Mouse (Mus musculus): ENCODE results near the gene Cdk14. TPM values are rescaled to one million over a fixed set of nuclear protein-coding genes. Genes with fewer than 3 reads are reported as not detected.

The Cdk14 gene
- polyA plus RNA-seq (2012; rRNA removed) = 3.0 and 3.1 TPM in 2 replicates

DNA sequence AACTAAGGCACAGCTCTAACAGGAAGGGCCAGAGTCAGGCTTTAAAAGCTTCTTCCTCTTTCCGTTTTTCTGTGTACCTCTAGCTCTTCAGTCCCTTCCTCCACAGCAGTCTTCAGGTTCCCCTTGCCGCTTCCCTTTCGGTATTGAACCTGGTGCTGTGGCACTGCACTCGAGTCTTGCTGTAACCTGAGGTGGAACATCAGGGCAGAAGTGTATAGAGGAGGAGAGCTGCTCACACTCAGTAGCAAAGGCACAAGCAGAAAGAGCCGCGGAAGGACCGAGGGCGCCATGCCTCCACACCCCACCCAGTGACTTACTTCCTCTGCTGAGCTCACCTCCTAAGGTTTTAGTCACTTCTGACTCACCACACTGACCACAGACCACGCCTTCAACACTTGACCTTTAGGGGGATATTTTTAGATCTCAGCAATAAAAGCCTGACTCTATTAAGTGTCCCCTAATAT is at the start of gene Cdk14:
Gene Cdk14 (minus strand): TSS at position 321 of the 464 bp plus-strand sequence.
- TF ChIP-seq CTCF (IDR thresholded peaks at IDR 0.05; ENCODE audit: control insufficient read depth, insufficient read depth, insufficient replicate concordance, low read depth, low read length) (no peak), POLR2A (IDR thresholded peaks at IDR 0.05; ENCODE audit: control insufficient read depth, low read depth, low read length) (no peak)
- H3K27ac ChIP-seq (ENCODE audit: control insufficient read depth, insufficient read depth, low read depth, low read length) = no peak within 1 kb of the TSS
- H3K4me1 ChIP-seq (ENCODE audit: control insufficient read depth, insufficient read depth, low read length) = no peaks in the 10 kb centered on the region
- H3K36me3 ChIP-seq (ENCODE audit: control insufficient read depth, insufficient read depth, low read length) = no peaks in the 10 kb centered on the region
- no peaks in the 10 kb centered on the region for H3K27me3 ChIP-seq (ENCODE audit: control insufficient read depth, insufficient read depth, low read length)
- no peak within 1 kb of the TSS for H3K4me3 ChIP-seq (ENCODE audit: control insufficient read depth, low read depth, low read length)

DNA sequence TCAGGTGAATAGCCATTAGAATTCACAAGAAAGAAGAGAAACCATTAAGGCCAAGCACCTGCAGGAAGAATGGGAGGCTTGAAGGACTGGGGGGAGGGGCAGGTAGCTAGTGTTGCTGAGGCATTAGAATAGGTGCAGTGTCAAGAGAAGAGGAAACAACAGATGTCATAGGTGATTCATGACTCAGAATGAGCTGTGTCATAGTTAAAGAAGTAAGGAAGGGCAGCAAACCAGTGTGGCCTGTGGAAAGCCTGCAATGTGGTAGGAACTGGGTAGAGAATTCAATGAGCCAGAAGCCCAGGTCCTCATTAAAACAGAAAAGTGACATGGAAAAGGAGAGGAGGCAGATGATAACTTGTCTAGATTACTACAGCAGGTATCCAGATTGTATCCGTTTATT is 45.1 kb upstream of the Cdk14 start:
- H3K4me1 ChIP-seq (ENCODE audit: control insufficient read depth, insufficient read depth, low read length) = no peaks in the 10 kb centered on the region
- no peaks in the 10 kb centered on the region for H3K36me3 ChIP-seq (ENCODE audit: control insufficient read depth, insufficient read depth, low read length)
- no peak overlapping the region for H3K4me3 ChIP-seq (ENCODE audit: control insufficient read depth, low read depth, low read length)
- H3K27ac ChIP-seq (ENCODE audit: control insufficient read depth, insufficient read depth, low read depth, low read length) = no peak overlapping the region
- TF ChIP-seq CTCF (IDR thresholded peaks at IDR 0.05; ENCODE audit: control insufficient read depth, insufficient read depth, insufficient replicate concordance, low read depth, low read length) (no peak), POLR2A (IDR thresholded peaks at IDR 0.05; ENCODE audit: control insufficient read depth, low read depth, low read length) (no peak)
- H3K27me3 ChIP-seq (ENCODE audit: control insufficient read depth, insufficient read depth, low read length) = no peaks in the 10 kb centered on the region

DNA sequence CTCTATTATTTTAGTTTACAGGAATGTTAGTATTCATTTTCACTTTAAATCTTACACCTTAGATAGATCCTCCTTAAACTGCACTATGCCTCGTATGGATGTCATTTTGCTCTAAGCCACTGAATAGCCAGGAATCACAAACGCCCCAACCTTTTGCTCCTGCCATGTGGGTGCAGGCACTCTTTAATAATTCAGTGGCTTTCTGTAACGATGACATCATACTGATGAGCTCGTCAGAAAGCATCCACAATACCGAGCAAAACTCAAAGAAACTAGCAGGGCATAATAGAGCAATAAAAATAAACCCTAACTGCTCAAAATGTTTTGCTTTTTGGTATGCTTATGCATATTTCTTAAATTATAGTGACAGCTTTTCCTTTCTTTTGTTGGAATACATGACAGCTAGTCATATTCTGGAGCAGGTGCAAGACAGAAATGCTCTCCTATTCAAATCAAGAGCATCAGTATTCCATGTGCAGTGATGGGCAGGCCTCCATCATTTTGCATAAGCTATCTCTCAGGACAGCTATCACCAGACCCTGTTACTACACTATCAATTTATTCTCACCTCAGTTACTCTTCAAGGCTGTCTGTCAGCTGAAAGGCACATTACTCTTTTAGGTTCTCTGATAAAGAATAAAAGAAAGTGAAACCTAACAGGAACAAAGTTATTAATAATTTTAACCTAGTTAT is 11.8 kb upstream of the Cdk14 start:
- Histone ChIP-seq H3K27ac (ENCODE audit: control insufficient read depth, insufficient read depth, low read depth, low read length) (no peak overlapping the region), H3K4me3 (ENCODE audit: control insufficient read depth, low read depth, low read length) (no peak overlapping the region), H3K4me1 (ENCODE audit: control insufficient read depth, insufficient read depth, low read length) (no peaks in the 10 kb centered on the region), H3K36me3 (ENCODE audit: control insufficient read depth, insufficient read depth, low read length) (no peaks in the 10 kb centered on the region), H3K27me3 (ENCODE audit: control insufficient read depth, insufficient read depth, low read length) (no peaks in the 10 kb centered on the region)
- TF ChIP-seq POLR2A (IDR thresholded peaks at IDR 0.05; ENCODE audit: control insufficient read depth, low read depth, low read length) = no peak
- no peak for TF ChIP-seq CTCF (IDR thresholded peaks at IDR 0.05; ENCODE audit: control insufficient read depth, insufficient read depth, insufficient replicate concordance, low read depth, low read length)

DNA sequence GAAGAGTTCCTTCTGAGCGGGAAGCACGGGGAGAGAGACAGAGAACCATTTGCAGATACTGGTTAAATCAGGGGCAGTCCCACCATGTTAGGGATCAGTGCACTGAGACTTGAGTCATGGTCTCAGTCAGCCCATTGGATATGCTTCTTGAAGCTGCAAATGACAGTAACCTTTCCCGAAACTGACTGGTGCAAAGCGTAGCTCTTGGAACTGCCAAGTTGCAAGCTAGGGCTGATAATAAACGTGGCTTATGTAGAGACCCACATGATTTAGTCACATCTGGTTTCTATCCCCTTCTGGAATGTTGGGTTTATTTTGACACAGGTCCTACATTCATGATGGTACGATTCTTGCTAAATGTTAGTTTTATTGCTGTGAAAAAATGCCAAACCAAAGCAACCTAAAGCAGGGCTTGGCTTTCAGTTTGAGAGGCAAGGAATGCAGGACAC is 3.6 kb upstream of the Cdk14 start:
- Histone ChIP-seq H3K36me3 (ENCODE audit: control insufficient read depth, insufficient read depth, low read length) (no peaks in the 10 kb centered on the region), H3K4me1 (ENCODE audit: control insufficient read depth, insufficient read depth, low read length) (no peaks in the 10 kb centered on the region), H3K27ac (ENCODE audit: control insufficient read depth, insufficient read depth, low read depth, low read length) (no peak overlapping the region), H3K27me3 (ENCODE audit: control insufficient read depth, insufficient read depth, low read length) (no peaks in the 10 kb centered on the region), H3K4me3 (ENCODE audit: control insufficient read depth, low read depth, low read length) (no peak overlapping the region)
- TF ChIP-seq POLR2A (IDR thresholded peaks at IDR 0.05; ENCODE audit: control insufficient read depth, low read depth, low read length) (no peak), CTCF (IDR thresholded peaks at IDR 0.05; ENCODE audit: control insufficient read depth, insufficient read depth, insufficient replicate concordance, low read depth, low read length) (no peak)

DNA sequence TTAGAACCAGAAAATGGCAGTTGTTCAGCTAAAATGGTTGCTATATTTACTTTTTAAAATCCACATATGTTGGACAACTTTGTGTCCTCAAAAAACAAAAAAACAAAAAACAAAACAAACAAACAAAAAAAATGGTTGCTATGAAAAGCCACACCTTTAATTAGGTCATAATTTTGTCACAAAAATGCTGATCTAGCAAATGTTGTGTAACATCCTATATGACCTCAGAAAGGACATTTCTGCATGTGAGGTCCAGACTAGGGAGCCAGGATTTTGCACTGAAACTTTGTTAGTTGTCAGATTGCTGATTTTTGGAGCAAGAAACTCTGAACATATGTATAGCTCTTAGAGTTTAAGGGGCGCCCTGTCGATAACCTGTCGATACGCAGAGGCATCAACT is 3.0 kb upstream of the Cdk14 start:
- TF ChIP-seq POLR2A (IDR thresholded peaks at IDR 0.05; ENCODE audit: control insufficient read depth, low read depth, low read length) = no peak
- TF ChIP-seq CTCF (IDR thresholded peaks at IDR 0.05; ENCODE audit: control insufficient read depth, insufficient read depth, insufficient replicate concordance, low read depth, low read length) = no peak

DNA sequence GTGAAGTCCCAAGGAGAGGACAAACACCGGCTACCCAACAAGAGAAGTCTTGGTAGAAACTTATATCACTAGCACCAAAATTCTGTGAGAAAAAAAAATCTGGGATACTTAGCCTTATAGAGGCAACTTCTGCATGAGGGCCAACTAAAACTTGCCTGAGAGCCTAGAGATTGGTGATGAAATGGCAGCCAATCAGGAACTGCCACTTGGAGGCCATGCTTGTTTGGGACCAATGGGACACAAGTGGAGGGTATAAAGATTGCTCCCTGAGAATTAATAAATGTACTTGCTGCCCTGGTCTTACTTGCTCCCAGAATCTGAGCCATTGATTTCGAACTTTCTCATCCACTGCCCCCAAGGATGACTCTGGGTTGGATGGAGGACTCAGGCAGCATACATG is 1.3 kb upstream of the Cdk14 start:
- no peaks in the 10 kb centered on the region for H3K36me3 ChIP-seq (ENCODE audit: control insufficient read depth, insufficient read depth, low read length)
- H3K27me3 ChIP-seq (ENCODE audit: control insufficient read depth, insufficient read depth, low read length) = no peaks in the 10 kb centered on the region
- H3K4me3 ChIP-seq (ENCODE audit: control insufficient read depth, low read depth, low read length) = no peak overlapping the region
- no peaks in the 10 kb centered on the region for H3K4me1 ChIP-seq (ENCODE audit: control insufficient read depth, insufficient read depth, low read length)
- H3K27ac ChIP-seq (ENCODE audit: control insufficient read depth, insufficient read depth, low read depth, low read length) = no peak overlapping the region
- no peak for TF ChIP-seq CTCF (IDR thresholded peaks at IDR 0.05; ENCODE audit: control insufficient read depth, insufficient read depth, insufficient replicate concordance, low read depth, low read length)
- TF ChIP-seq POLR2A (IDR thresholded peaks at IDR 0.05; ENCODE audit: control insufficient read depth, low read depth, low read length) = no peak

More for the DNA sequence above, 3.0 kb upstream of the Cdk14 start:
- H3K27me3 ChIP-seq (ENCODE audit: control insufficient read depth, insufficient read depth, low read length) = no peaks in the 10 kb centered on the region
- no peak overlapping the region for H3K27ac ChIP-seq (ENCODE audit: control insufficient read depth, insufficient read depth, low read depth, low read length)
- H3K4me3 ChIP-seq (ENCODE audit: control insufficient read depth, low read depth, low read length) = no peak overlapping the region
- no peaks in the 10 kb centered on the region for H3K4me1 ChIP-seq (ENCODE audit: control insufficient read depth, insufficient read depth, low read length)
- no peaks in the 10 kb centered on the region for H3K36me3 ChIP-seq (ENCODE audit: control insufficient read depth, insufficient read depth, low read length)

DNA sequence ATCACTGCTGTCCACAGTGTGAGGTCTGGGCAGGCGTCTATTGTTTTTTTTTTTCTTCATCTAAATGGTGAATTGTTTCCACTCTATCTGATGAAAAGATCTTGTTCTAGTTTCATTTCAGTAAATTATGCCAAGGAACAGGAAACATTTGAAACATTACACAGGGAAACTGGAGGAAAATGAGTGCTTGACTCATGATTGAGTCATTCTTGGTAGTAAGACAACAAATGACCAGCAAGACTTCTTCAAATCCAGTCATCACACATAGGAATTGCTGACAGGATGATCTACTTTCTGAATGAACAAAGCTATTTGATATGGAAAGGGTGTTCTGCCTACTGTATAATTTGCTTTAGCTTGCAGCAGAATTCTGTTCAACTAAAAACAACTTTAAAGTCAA is 859 bp downstream of the Cdk14 start:
- TF ChIP-seq POLR2A (IDR thresholded peaks at IDR 0.05; ENCODE audit: control insufficient read depth, low read depth, low read length) (no peak), CTCF (IDR thresholded peaks at IDR 0.05; ENCODE audit: control insufficient read depth, insufficient read depth, insufficient replicate concordance, low read depth, low read length) (no peak)
- Histone ChIP-seq H3K27me3 (ENCODE audit: control insufficient read depth, insufficient read depth, low read length) (no peaks in the 10 kb centered on the region), H3K36me3 (ENCODE audit: control insufficient read depth, insufficient read depth, low read length) (no peaks in the 10 kb centered on the region), H3K4me3 (ENCODE audit: control insufficient read depth, low read depth, low read length) (no peak overlapping the region), H3K4me1 (ENCODE audit: control insufficient read depth, insufficient read depth, low read length) (no peaks in the 10 kb centered on the region), H3K27ac (ENCODE audit: control insufficient read depth, insufficient read depth, low read depth, low read length) (no peak overlapping the region)

Measured in testis, adult 2 months (tissue).